Mouse (Mus musculus) lung, adult 2 months (tissue): Measurements from ENCODE around the gene Mical3. TPM values are rescaled to one million over a fixed set of nuclear protein-coding genes. Genes with fewer than 3 reads are reported as not detected.

ENCODE experiments used
- DNase-seq: peaks from one replicate; pipeline ENCODE4 v3.0.0; 2022
- H3K4me1 ChIP-seq: fragments of 200-500 bp; 2 replicates; pipeline ENCODE4 v1.6.1; 2011; ENCODE audit warnings: low read length; ENCODE audit not compliant: control insufficient read depth, insufficient read depth
- H3K4me3 ChIP-seq: fragments of 200-500 bp; replicated peaks from 2 replicates; pipeline ENCODE3; 2011; ENCODE audit warnings: low read depth, mild to moderate bottlenecking, control low read depth, low read length; ENCODE audit errors: extremely low read depth
- CTCF ChIP-seq: fragments of 200-500 bp; IDR thresholded peaks from 2 replicates; pipeline ENCODE4 v1.5.1; 2011; ENCODE audit warnings: mild to moderate bottlenecking, low read length, control low read depth; ENCODE audit not compliant: insufficient read depth
- POLR2A ChIP-seq: fragments of 200-500 bp; IDR thresholded peaks from 2 replicates; pipeline ENCODE4 v1.6.1; 2011; ENCODE audit warnings: low read depth, mild to moderate bottlenecking, control low read depth, low read length, borderline replicate concordance; ENCODE audit errors: extremely low read depth
- WGBS: fragments of 180-500 bp; shearing (Covaris S2); methylation state at CpG from one replicate; pipeline ENCODE4 v1.1.7; 2018; 5-methylcytosine and 5-hydroxymethylcytosine counted together
- polyA plus RNA-seq: library from polyadenylated mRNA; depleted of rRNA; stranded (reverse); fragments of >200 nt; gene quantifications from 2 replicates; pipeline ENCODE4 v1.2.3, GENCODE M21; 2012

Gene Mical3
- polyA plus RNA-seq, 1 experiment: 24.3 TPM

DNA sequence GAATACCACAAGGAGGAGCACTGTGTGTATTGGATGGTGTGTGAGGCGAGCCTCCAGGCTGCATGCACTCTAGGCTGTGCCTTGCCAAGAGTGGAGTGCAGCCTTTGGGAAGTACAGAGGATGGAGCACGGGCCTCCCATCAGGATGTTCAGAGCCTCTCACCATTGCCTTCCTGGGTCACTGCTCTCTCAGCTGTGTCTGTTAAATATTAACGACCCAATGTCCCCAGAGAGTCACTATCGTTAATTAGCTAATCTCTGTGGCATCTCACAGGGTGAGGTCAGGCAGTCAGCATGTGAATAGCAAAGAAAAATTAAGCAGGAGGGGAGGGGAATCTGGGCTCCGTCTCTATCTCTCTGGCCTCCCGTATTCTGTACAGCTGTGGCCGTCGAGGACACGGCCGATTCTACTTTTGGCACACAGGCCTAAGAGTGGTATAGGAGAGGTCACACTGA, 35.3 kb upstream of the Mical3 start:
- H3K4me3 ChIP-seq: no peak overlapping the region
- WGBS: 43% methylated on average over 10 of the region's 10 CpGs
- no peaks in the 10 kb centered on the region for H3K4me1 ChIP-seq
- no peak for DNase-seq
- TF ChIP-seq CTCF (no peak), POLR2A (no peak)

DNA sequence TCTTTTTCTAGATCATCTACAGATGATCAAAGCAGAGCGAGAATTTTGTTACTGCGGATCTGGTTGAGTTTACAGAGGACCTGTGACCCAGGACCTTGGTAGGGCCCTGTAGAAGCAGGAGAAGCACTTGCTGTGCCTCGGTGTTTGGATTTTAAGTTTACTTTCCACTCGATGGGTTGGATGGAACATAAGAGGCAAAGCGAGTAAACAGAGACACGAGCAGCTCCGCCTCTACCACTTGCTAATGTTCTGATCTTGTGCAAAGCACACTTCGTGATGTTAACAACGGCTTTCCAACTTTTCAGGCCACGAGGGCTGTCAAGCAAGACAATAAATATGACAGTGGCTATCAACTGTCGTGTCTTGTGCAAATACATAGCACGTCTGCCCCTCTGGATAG, 31.8 kb upstream of the Mical3 start:
- TF ChIP-seq CTCF (no peak), POLR2A (no peak)
- Histone ChIP-seq H3K4me1 (no peaks in the 10 kb centered on the region), H3K4me3 (no peak overlapping the region)
- no peak for DNase-seq
- 63% methylated on average over 12 of the region's 12 CpGs for WGBS

- TF ChIP-seq POLR2A: no peak
- no peak for TF ChIP-seq CTCF
- 29% methylated on average over 6 of the region's 6 CpGs for WGBS
- Histone ChIP-seq H3K4me3 (no peak overlapping the region), H3K4me1 (no peaks in the 10 kb centered on the region)
- no peak for DNase-seq
Observed at GRCm38 (mm10) chr6:121160126-121160525, 29.3 kb upstream of the Mical3 start.

DNA sequence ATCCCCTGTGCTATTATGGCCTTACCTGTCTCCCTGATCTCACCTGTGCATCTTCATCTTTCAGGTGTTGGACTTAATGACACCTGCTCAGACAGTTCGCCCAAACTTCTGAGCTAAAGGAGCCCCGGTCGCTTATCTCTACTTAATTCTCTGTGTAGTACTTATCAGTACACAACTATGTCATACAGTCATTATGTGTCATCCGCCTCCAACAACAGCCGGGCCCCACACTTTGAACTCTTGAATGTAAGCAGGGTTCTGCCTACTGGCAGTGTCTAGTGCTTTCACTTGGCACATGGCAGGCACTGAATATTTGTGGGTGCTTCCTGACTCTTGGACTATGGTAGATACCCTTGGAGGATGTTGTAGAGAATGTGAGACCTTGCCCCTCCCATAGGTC, 28.8 kb upstream of the Mical3 start:
- DNase-seq: no peak
- 41% methylated on average over 5 of the region's 5 CpGs for WGBS
- H3K4me3 ChIP-seq: no peak overlapping the region
- no peak for TF ChIP-seq CTCF
- TF ChIP-seq POLR2A: no peak
- no peaks in the 10 kb centered on the region for H3K4me1 ChIP-seq

DNA sequence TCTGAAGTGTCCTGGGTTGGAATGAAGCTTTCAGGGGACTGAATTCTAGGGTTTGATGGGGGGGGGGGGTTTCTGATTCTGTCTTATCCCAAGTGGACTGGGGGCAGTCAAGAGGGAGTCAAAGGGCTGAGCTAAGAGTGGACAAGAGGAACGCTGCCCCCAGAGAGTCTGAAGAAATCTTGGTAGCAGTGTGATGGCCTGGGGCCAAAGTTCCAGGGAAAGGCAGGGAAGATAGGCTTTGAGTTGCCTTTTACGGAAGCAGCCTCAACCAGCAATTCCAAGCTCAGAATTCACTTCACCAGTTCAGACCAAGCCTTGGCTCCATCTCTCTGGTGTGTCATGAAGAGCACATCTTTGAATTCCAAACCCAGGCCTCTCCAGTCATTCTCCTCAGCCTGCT, 25.2 kb upstream of the Mical3 start:
- H3K4me1 ChIP-seq: no peaks in the 10 kb centered on the region
- no peak overlapping the region for H3K4me3 ChIP-seq
- WGBS: 72% methylated on average over 2 of the region's 2 CpGs
- TF ChIP-seq POLR2A (no peak), CTCF (no peak)
- no peak for DNase-seq

DNA sequence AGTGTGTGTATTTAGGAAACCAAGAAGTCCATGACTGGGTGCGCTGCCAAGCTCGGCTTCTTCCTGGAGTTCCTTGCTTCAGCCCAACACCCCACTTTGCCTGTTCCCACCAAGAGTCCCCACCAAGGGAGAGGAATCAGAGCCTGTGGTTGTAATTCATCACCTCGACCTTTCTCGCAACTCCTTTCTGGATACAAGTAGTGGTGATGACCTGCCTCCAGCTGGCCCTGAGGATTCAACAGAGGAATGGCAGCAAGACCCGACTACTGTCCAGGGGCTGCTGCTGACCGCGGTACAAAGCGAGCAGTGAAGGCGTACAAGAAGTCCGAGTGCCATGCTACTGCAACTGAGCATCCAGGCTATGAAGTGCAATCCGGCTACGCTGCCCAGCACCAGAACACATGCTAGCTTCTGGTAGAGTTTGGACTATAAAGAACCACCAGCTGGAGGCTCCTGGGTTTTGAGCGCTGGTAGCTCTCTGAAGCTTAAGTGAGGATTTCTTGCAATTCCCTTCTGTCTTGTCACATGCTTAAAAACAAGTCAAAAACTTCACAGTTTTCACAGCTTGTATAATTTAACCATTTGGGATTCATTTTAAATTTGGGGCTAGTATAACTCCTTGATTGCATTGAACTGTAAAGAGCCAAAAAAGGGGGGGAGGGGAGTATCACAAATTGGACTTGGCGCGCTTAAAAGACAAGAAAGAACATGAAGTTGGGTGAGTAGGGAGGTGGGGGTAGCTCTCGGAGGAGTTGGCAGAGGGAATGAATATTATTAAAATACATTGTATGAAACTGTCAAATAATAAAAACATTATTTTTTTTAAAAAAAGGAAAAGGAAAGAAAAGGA, 23.9 kb upstream of the Mical3 start:
- WGBS: 81% methylated on average over 16 of the region's 16 CpGs
- no peak for TF ChIP-seq CTCF
- TF ChIP-seq POLR2A: no peak
- DNase-seq: no peak
- Histone ChIP-seq H3K4me3 (no peak overlapping the region), H3K4me1 (no peaks in the 10 kb centered on the region)

GRCm38 (mm10) chr6:121153177-121153576, 22.4 kb upstream of the Mical3 start:
- no peak for TF ChIP-seq CTCF
- TF ChIP-seq POLR2A: no peak
- H3K4me3 ChIP-seq: no peak overlapping the region
- WGBS: 77% methylated on average over 8 of the region's 8 CpGs
- no peak for DNase-seq
- H3K4me1 ChIP-seq: no peaks in the 10 kb centered on the region

- 49% methylated on average over 6 of the region's 6 CpGs for WGBS
- DNase-seq: no peak
- no peaks in the 10 kb centered on the region for H3K4me1 ChIP-seq
- no peak overlapping the region for H3K4me3 ChIP-seq
- TF ChIP-seq CTCF (no peak), POLR2A (no peak)
Observed at GRCm38 (mm10) chr6:121151732-121152131, 20.9 kb upstream of the Mical3 start.

- Histone ChIP-seq H3K4me1 (no peaks in the 10 kb centered on the region), H3K4me3 (no peak overlapping the region)
- WGBS: 98% methylated on average over 8 of the region's 8 CpGs
- TF ChIP-seq POLR2A: no peak
- no peak for TF ChIP-seq CTCF
- no peak for DNase-seq
Observed at GRCm38 (mm10) chr6:121150126-121150525, 19.3 kb upstream of the Mical3 start.

DNA sequence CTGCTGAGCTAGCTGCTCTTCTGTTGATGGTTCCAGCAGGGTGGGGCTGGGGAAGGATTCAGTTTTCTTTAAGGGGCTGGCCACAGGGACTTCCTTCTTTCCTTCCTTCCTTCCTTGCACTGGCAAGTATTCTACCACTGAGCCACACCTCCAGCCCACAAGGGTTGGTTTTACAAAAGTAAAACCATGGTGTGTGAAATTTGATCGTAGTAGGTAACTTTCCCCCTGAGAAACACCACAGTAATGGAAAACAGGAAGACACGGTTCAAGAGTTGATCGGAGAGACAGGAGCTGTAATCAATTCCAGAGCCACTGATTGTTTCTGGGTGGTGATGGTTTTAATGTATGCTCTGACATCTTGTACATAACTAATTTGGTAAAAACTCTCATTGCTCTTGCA, 18.6 kb upstream of the Mical3 start:
- Histone ChIP-seq H3K4me1 (no peaks in the 10 kb centered on the region), H3K4me3 (no peak overlapping the region)
- no peak for TF ChIP-seq POLR2A
- 66% methylated on average over 3 of the region's 3 CpGs for WGBS
- no peak for DNase-seq
